Mouse (Mus musculus): Measurements from ENCODE around the gene Xpo6. TPM values are rescaled to one million over a fixed set of nuclear protein-coding genes. Genes with fewer than 3 reads are reported as not detected.

Gene Xpo6
- polyA plus RNA-seq, 1 experiment from 2014 or later: 19.3 TPM

DNA sequence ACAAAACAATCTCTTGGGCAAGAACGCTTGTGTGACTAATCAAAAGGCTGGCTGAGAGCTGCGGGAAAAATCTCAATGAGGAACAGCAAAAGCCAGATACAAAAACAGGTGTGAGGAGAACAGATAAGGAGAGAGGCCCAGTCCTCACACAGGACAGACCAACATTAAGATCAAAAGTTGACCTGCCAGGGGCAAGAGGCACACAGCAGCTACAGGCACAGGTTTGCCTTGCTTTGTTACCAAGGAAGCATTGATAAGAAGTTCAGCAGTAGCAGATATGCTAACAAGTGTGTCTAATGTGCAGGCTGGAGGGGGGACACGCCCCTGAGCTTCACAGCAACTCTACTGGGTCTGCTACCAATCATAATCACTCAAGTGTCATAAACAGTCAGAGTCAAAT is 73.8 kb downstream of the Xpo6 start:
- H3K4me2 ChIP-seq (replicated peaks; ENCODE audit: low read depth): no peak overlapping the region
- no peak overlapping the region for H3K9ac ChIP-seq (ENCODE audit: low read length)
- H3K9me3 ChIP-seq (ENCODE audit: control insufficient read depth, low read length): no peaks in the 10 kb centered on the region
- ATAC-seq (ENCODE audit: low FRiP score, low TSS enrichment) (peak; percentile 77; the same call in 1 of the 2 replicates), DNase-seq (ENCODE audit: low spot score) (peak; percentile 37)
- H3K36me3 ChIP-seq (ENCODE audit: control insufficient read depth, insufficient read depth, low read length): peaks cover 7% of the 10 kb centered on the region
- H3K4me3 ChIP-seq (ENCODE audit: low read depth, low read length): no peak overlapping the region
- no peaks in the 10 kb centered on the region for H3K4me1 ChIP-seq (replicated peaks; ENCODE audit: control insufficient read depth, insufficient read depth)
- H3K27me3 ChIP-seq (ENCODE audit: control insufficient read depth, insufficient read depth, low read length): no peaks in the 10 kb centered on the region
- no peak for TF ChIP-seq EP300 (optimal IDR thresholded peaks at IDR 0.05)
- 0 out of 2 replicates have a peak overlapping the region, but pooled peaks have one; percentile 20 for H3K27ac ChIP-seq (replicated peaks)
- WGBS: 54% methylated on average over 3 of the region's 3 CpGs

- Histone ChIP-seq H3K4me1 (replicated peaks; ENCODE audit: control insufficient read depth, insufficient read depth) (no peaks in the 10 kb centered on the region), H3K27me3 (ENCODE audit: control insufficient read depth, insufficient read depth, low read length) (no peaks in the 10 kb centered on the region), H3K27ac (replicated peaks) (peak overlapping the region; percentile 36; the same call in 1 of the 2 replicates), H3K4me2 (replicated peaks; ENCODE audit: low read depth) (no peak overlapping the region), H3K4me3 (ENCODE audit: low read depth, low read length) (no peak overlapping the region), H3K9ac (ENCODE audit: low read length) (no peak overlapping the region), H3K9me3 (ENCODE audit: control insufficient read depth, low read length) (no peaks in the 10 kb centered on the region), H3K36me3 (ENCODE audit: control insufficient read depth, insufficient read depth, low read length) (peaks cover 13% of the 10 kb centered on the region)
- TF ChIP-seq CTCF (IDR thresholded peaks at IDR 0.05; ENCODE audit: low read depth): no peak
- no peak for TF ChIP-seq EP300 (optimal IDR thresholded peaks at IDR 0.05)
- peak; percentile 35 for DNase-seq (ENCODE audit: low spot score)
- 63% methylated on average over 4 of the region's 4 CpGs for WGBS
- peak; percentile 48; the same call in 1 of the 2 replicates for ATAC-seq (ENCODE audit: low FRiP score, low TSS enrichment)
These were observed 78.8 kb downstream of the Xpo6 start for GRCm38 (mm10) chr7:126121533-126121932.

- no peaks in the 10 kb centered on the region for H3K9me3 ChIP-seq (ENCODE audit: control insufficient read depth, low read length)
- ATAC-seq (ENCODE audit: low FRiP score, low TSS enrichment) (no peak), DNase-seq (ENCODE audit: low spot score) (no peak)
- no peak overlapping the region for H3K4me2 ChIP-seq (replicated peaks; ENCODE audit: low read depth)
- H3K9ac ChIP-seq (ENCODE audit: low read length): no peak overlapping the region
- no peak for TF ChIP-seq EP300 (optimal IDR thresholded peaks at IDR 0.05)
- no peak overlapping the region for H3K4me3 ChIP-seq (ENCODE audit: low read depth, low read length)
- peaks cover 16% of the 10 kb centered on the region for H3K36me3 ChIP-seq (ENCODE audit: control insufficient read depth, insufficient read depth, low read length)
- no peak overlapping the region for H3K27ac ChIP-seq (replicated peaks)
- no peaks in the 10 kb centered on the region for H3K4me1 ChIP-seq (replicated peaks; ENCODE audit: control insufficient read depth, insufficient read depth)
- 63% methylated on average over 6 of the region's 6 CpGs for WGBS
- H3K27me3 ChIP-seq (ENCODE audit: control insufficient read depth, insufficient read depth, low read length): no peaks in the 10 kb centered on the region
These were observed 80.5 kb downstream of the Xpo6 start for GRCm38 (mm10) chr7:126119819-126120218.

DNA sequence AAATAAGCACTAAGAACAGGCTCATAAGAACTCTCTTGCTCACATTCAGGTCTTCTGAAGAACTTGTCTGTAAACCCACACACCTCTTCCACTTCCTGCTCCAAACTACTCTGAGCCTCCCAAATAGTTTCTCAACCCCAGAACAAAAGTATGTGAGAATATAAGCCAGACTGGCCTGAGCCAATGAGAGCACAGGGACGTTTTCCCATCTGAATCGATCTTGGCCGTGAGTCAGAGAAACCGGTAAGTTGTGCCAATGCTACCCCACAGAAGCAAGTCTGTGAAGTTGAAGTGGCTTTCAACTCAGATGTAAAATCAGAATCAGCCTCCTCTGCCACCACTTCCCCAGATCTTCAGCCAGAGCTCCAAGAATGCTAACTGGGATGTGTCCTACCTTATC is 87.0 kb downstream of the Xpo6 start:
- ATAC-seq (ENCODE audit: low FRiP score, low TSS enrichment) (no peak), DNase-seq (ENCODE audit: low spot score) (no peak)
- H3K27me3 ChIP-seq (ENCODE audit: control insufficient read depth, insufficient read depth, low read length): no peaks in the 10 kb centered on the region
- H3K9ac ChIP-seq (ENCODE audit: low read length): no peak overlapping the region
- no peak overlapping the region for H3K27ac ChIP-seq (replicated peaks)
- no peak overlapping the region for H3K4me3 ChIP-seq (ENCODE audit: low read depth, low read length)
- WGBS: 45% methylated on average over 4 of the region's 4 CpGs
- no peak overlapping the region for H3K4me2 ChIP-seq (replicated peaks; ENCODE audit: low read depth)
- no peaks in the 10 kb centered on the region for H3K4me1 ChIP-seq (replicated peaks; ENCODE audit: control insufficient read depth, insufficient read depth)
- H3K36me3 ChIP-seq (ENCODE audit: control insufficient read depth, insufficient read depth, low read length): peaks cover 23% of the 10 kb centered on the region
- no peak for TF ChIP-seq CTCF (IDR thresholded peaks at IDR 0.05; ENCODE audit: low read depth)
- no peak for TF ChIP-seq EP300 (optimal IDR thresholded peaks at IDR 0.05)
- no peaks in the 10 kb centered on the region for H3K9me3 ChIP-seq (ENCODE audit: control insufficient read depth, low read length)

- no peak overlapping the region for H3K4me2 ChIP-seq (replicated peaks; ENCODE audit: low read depth)
- 80% methylated on average over 2 of the region's 2 CpGs for WGBS
- no peaks in the 10 kb centered on the region for H3K4me1 ChIP-seq (replicated peaks; ENCODE audit: control insufficient read depth, insufficient read depth)
- H3K27me3 ChIP-seq (ENCODE audit: control insufficient read depth, insufficient read depth, low read length): no peaks in the 10 kb centered on the region
- H3K27ac ChIP-seq (replicated peaks): no peak overlapping the region
- ATAC-seq (ENCODE audit: low FRiP score, low TSS enrichment): no peak
- H3K4me3 ChIP-seq (ENCODE audit: low read depth, low read length): no peak overlapping the region
- peaks cover 39% of the 10 kb centered on the region for H3K36me3 ChIP-seq (ENCODE audit: control insufficient read depth, insufficient read depth, low read length)
- TF ChIP-seq EP300 (optimal IDR thresholded peaks at IDR 0.05) (no peak), CTCF (IDR thresholded peaks at IDR 0.05; ENCODE audit: low read depth) (no peak)
- no peak overlapping the region for H3K9ac ChIP-seq (ENCODE audit: low read length)
- H3K9me3 ChIP-seq (ENCODE audit: control insufficient read depth, low read length): no peaks in the 10 kb centered on the region
- DNase-seq (ENCODE audit: low spot score): no peak
These were observed 89.1 kb downstream of the Xpo6 start for GRCm38 (mm10) chr7:126111230-126111629.

DNA sequence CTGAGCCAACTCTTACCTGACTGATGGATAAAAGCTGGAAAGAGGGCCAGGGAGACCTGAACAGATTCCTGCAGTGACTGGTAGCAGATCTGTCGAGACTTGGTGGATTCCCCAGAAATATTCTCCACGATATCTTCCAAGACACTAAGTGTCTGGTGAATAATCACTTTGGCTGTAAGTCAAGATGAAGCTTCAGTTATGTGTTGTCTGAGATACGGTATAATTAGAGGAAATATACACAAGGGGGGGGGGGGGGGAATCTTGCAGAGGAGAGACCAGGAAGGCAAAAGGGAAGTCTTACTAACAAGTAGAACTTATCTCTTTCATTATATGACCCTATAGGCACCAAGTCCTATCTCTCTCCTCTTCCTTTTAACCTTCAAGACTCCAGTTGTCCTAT is 90.4 kb downstream of the Xpo6 start:
- 58% methylated on average over 3 of the region's 3 CpGs for WGBS
- Histone ChIP-seq H3K4me3 (ENCODE audit: low read depth, low read length) (no peak overlapping the region), H3K27ac (replicated peaks) (no peak overlapping the region), H3K36me3 (ENCODE audit: control insufficient read depth, insufficient read depth, low read length) (peaks cover 39% of the 10 kb centered on the region), H3K4me2 (replicated peaks; ENCODE audit: low read depth) (no peak overlapping the region), H3K9me3 (ENCODE audit: control insufficient read depth, low read length) (no peaks in the 10 kb centered on the region), H3K9ac (ENCODE audit: low read length) (no peak overlapping the region), H3K27me3 (ENCODE audit: control insufficient read depth, insufficient read depth, low read length) (no peaks in the 10 kb centered on the region), H3K4me1 (replicated peaks; ENCODE audit: control insufficient read depth, insufficient read depth) (no peaks in the 10 kb centered on the region)
- TF ChIP-seq EP300 (optimal IDR thresholded peaks at IDR 0.05) (no peak), CTCF (IDR thresholded peaks at IDR 0.05; ENCODE audit: low read depth) (no peak)
- no peak for DNase-seq (ENCODE audit: low spot score)
- no peak for ATAC-seq (ENCODE audit: low FRiP score, low TSS enrichment)

Data from stomach, postnatal 0 days (tissue).